Mouse (Mus musculus): Measurements from ENCODE around the gene Adck1. TPM values are rescaled to one million over a fixed set of nuclear protein-coding genes. Genes with fewer than 3 reads are reported as not detected.
"Not testable (repeated sequence)": the region's sequence is repeated elsewhere in the genome, so short reads cannot be mapped to it uniquely, and the experiment has no call there.

Adck1 gene
- total RNA-seq (2014; rRNA removed): 44.7 and 48.7 TPM in 2 replicates
- 37.5 and 40.1 TPM in 2 replicates for polyA plus RNA-seq (2015; fragmentation: Nextera tagmentation; extraction: Ambion mirVana)

- peak within 1 kb of the TSS; percentile 77 for H3K4me3 ChIP-seq (ENCODE audit: low read length)
- DNase-seq (ENCODE audit: low spot score) (peak; percentile 94), ATAC-seq (peak; percentile 98)
- under 1% methylated on average over 38 of the region's 38 CpGs for WGBS
- H3K36me3 ChIP-seq (ENCODE audit: insufficient read depth, low read length): no peaks in the 10 kb centered on the region
- peak within 1 kb of the TSS; percentile 65 for H3K9ac ChIP-seq (replicated peaks; ENCODE audit: low read length)
- H3K9me3 ChIP-seq (ENCODE audit: low read length): no peaks in the 10 kb centered on the region
- H3K27ac ChIP-seq: peak within 1 kb of the TSS; percentile 80
- no peaks in the 10 kb centered on the region for H3K27me3 ChIP-seq (ENCODE audit: insufficient read depth, low read length)
- TF ChIP-seq CTCF (IDR thresholded peaks at IDR 0.05; ENCODE audit: low read depth): 0 out of 2 replicates have a peak, but pooled peaks have one; percentile 8
- 0 out of 2 replicates have a peak, but pooled peaks cover 4% of the 10 kb centered on the region for H3K4me1 ChIP-seq (ENCODE audit: insufficient read depth, low read length)
- H3K4me2 ChIP-seq (ENCODE audit: low read depth, low read length): peak within 1 kb of the TSS; percentile 95
Measured at GRCm38 (mm10) chr12:88360441-88361119, at the start of gene Adck1. Gene Adck1, plus strand, starts transcription at chr12:88360554.

- Histone ChIP-seq H3K9ac (replicated peaks; ENCODE audit: low read length) (no peak overlapping the region), H3K9me3 (ENCODE audit: low read length) (no peaks in the 10 kb centered on the region), H3K4me1 (ENCODE audit: insufficient read depth, low read length) (no peaks in the 10 kb centered on the region), H3K4me2 (ENCODE audit: low read depth, low read length) (no peak overlapping the region), H3K27me3 (ENCODE audit: insufficient read depth, low read length) (no peaks in the 10 kb centered on the region), H3K4me3 (ENCODE audit: low read length) (no peak overlapping the region), H3K36me3 (ENCODE audit: insufficient read depth, low read length) (no peaks in the 10 kb centered on the region), H3K27ac (no peak overlapping the region)
- no peak for TF ChIP-seq CTCF (IDR thresholded peaks at IDR 0.05; ENCODE audit: low read depth)
- WGBS: 75% methylated on average over 3 of the region's 3 CpGs
- ATAC-seq: no peak
- no peak for DNase-seq (ENCODE audit: low spot score)
Measured at GRCm38 (mm10) chr12:88314556-88314955, 45.8 kb upstream of the Adck1 start.

GRCm38 (mm10) chr12:88323926-88324325 lies 36.4 kb upstream of the Adck1 start, which contains the start of gene Gm5039:
Gene Gm5039, minus strand, starts transcription at chr12:88324026.
- H3K36me3 ChIP-seq (ENCODE audit: insufficient read depth, low read length); H3K9me3 ChIP-seq (ENCODE audit: low read length); H3K4me2 ChIP-seq (ENCODE audit: low read depth, low read length); H3K9ac ChIP-seq (replicated peaks; ENCODE audit: low read length); ATAC-seq; H3K4me1 ChIP-seq (ENCODE audit: insufficient read depth, low read length); H3K27me3 ChIP-seq (ENCODE audit: insufficient read depth, low read length); DNase-seq (ENCODE audit: low spot score); H3K4me3 ChIP-seq (ENCODE audit: low read length); H3K27ac ChIP-seq: not testable (repeated sequence)
- WGBS: 89% methylated on average over 2 of the region's 2 CpGs

- H3K27ac ChIP-seq; H3K4me3 ChIP-seq (ENCODE audit: low read length); H3K9ac ChIP-seq (replicated peaks; ENCODE audit: low read length); ATAC-seq; H3K9me3 ChIP-seq (ENCODE audit: low read length); DNase-seq (ENCODE audit: low spot score); H3K27me3 ChIP-seq (ENCODE audit: insufficient read depth, low read length); H3K36me3 ChIP-seq (ENCODE audit: insufficient read depth, low read length); H3K4me2 ChIP-seq (ENCODE audit: low read depth, low read length); H3K4me1 ChIP-seq (ENCODE audit: insufficient read depth, low read length): not testable (repeated sequence)
- WGBS: 79% methylated on average over 4 of the region's 4 CpGs
Measured at GRCm38 (mm10) chr12:88336662-88337413, 23.5 kb upstream of the Adck1 start.

- H3K4me3 ChIP-seq (ENCODE audit: low read length); H3K36me3 ChIP-seq (ENCODE audit: insufficient read depth, low read length); H3K27ac ChIP-seq; H3K4me1 ChIP-seq (ENCODE audit: insufficient read depth, low read length); H3K4me2 ChIP-seq (ENCODE audit: low read depth, low read length); H3K9ac ChIP-seq (replicated peaks; ENCODE audit: low read length); DNase-seq (ENCODE audit: low spot score); ATAC-seq; H3K27me3 ChIP-seq (ENCODE audit: insufficient read depth, low read length); H3K9me3 ChIP-seq (ENCODE audit: low read length): not testable (repeated sequence)
- WGBS: 26% methylated on average over 2 of the region's 2 CpGs
Measured at GRCm38 (mm10) chr12:88341286-88341685, 19.1 kb upstream of the Adck1 start.

GRCm38 (mm10) chr12:88354182-88354702 lies 6.1 kb upstream of the Adck1 start:
- Histone ChIP-seq H3K4me2 (ENCODE audit: low read depth, low read length) (peak overlapping the region; percentile 53), H3K9ac (replicated peaks; ENCODE audit: low read length) (no peak overlapping the region), H3K27ac (no peak overlapping the region), H3K9me3 (ENCODE audit: low read length) (no peaks in the 10 kb centered on the region), H3K36me3 (ENCODE audit: insufficient read depth, low read length) (no peaks in the 10 kb centered on the region), H3K4me3 (ENCODE audit: low read length) (peak overlapping the region; percentile 30), H3K4me1 (ENCODE audit: insufficient read depth, low read length) (no peaks in the 10 kb centered on the region), H3K27me3 (ENCODE audit: insufficient read depth, low read length) (no peaks in the 10 kb centered on the region)
- no peak for TF ChIP-seq CTCF (IDR thresholded peaks at IDR 0.05; ENCODE audit: low read depth)
- WGBS: 21% methylated on average over 40 of the region's 41 CpGs
- ATAC-seq (peak; percentile 51; the same call in 1 of the 2 replicates), DNase-seq (ENCODE audit: low spot score) (no peak)
